Mouse (Mus musculus) kidney, postnatal 14 days (tissue): ENCODE measurements around the gene Sdha.

Source experiments
- DNase-seq: peaks from one replicate; pipeline ENCODE4 v3.0.0; 2022; ENCODE audit warnings: mixed read lengths

Sdha gene

GRCm38 (mm10) chr13:74349566-74350434 is at the start of gene Sdha, which contains the start of gene Ccdc127:
Sdha (minus strand) TSS chr13:74350280.
Ccdc127 (plus strand) TSS chr13:74350309.
- peak; percentile 97 for DNase-seq

GRCm38 (mm10) chr13:74399298-74399839 is 49.3 kb upstream of the Sdha start, which contains the start of gene Ftl1-ps1:
Ftl1-ps1 (plus strand) TSS chr13:74399694.
- DNase-seq: peak; percentile 32

- DNase-seq: no peak
Measured at GRCm38 (mm10) chr13:74391156-74391555, 41.1 kb upstream of the Sdha start.

- DNase-seq: peak; percentile 84
Measured at GRCm38 (mm10) chr13:74390371-74390990, 40.4 kb upstream of the Sdha start, which contains the start of gene Zfp72. Zfp72 (minus strand) TSS chr13:74390836.

GRCm38 (mm10) chr13:74389730-74390129 is 39.6 kb upstream of the Sdha start:
- DNase-seq: no peak

GRCm38 (mm10) chr13:74382289-74382688 is 32.2 kb upstream of the Sdha start:
- DNase-seq: no peak

GRCm38 (mm10) chr13:74381533-74382276 is 31.6 kb upstream of the Sdha start:
- no peak for DNase-seq

GRCm38 (mm10) chr13:74363859-74364235 is 13.8 kb upstream of the Sdha start, which contains the start of gene Lrrc14b:
Lrrc14b (minus strand) TSS chr13:74364005.
- DNase-seq: peak; percentile 28

- DNase-seq: peak; percentile 24
Measured at GRCm38 (mm10) chr13:74363176-74363858, 13.2 kb upstream of the Sdha start.

- no peak for DNase-seq
Measured at GRCm38 (mm10) chr13:74362218-74362617, 12.1 kb upstream of the Sdha start.

GRCm38 (mm10) chr13:74356491-74356890 is 6.4 kb upstream of the Sdha start:
- DNase-seq: no peak

- DNase-seq: no peak
Measured at GRCm38 (mm10) chr13:74350435-74350906, 391 bp upstream of the Sdha start.

- peak; percentile 47 for DNase-seq
Measured at GRCm38 (mm10) chr13:74341036-74341435, 9.0 kb downstream of the Sdha start.

- no peak for DNase-seq
Measured at GRCm38 (mm10) chr13:74329321-74329720, 20.8 kb downstream of the Sdha start.

GRCm38 (mm10) chr13:74317170-74317849 is 32.8 kb downstream of the Sdha start, which contains the start of gene Pdcd6:
Pdcd6 (minus strand) TSS chr13:74317580.
- peak; percentile 97 for DNase-seq

GRCm38 (mm10) chr13:74316789-74317169 is 33.3 kb downstream of the Sdha start:
- DNase-seq: no peak

- peak; percentile 9 for DNase-seq
Measured at GRCm38 (mm10) chr13:74316386-74316785, 33.7 kb downstream of the Sdha start.

- no peak for DNase-seq
Measured at GRCm38 (mm10) chr13:74314616-74315015, 35.5 kb downstream of the Sdha start.

- DNase-seq: no peak
Measured at GRCm38 (mm10) chr13:74305780-74306179, 44.3 kb downstream of the Sdha start.

- DNase-seq: no peak
Measured at GRCm38 (mm10) chr13:74305380-74305779, 44.7 kb downstream of the Sdha start.
